Mouse (Mus musculus): ENCODE results near the gene Fgf13.

GRCm38 (mm10) chrX:59402596-59403285 is 165.1 kb downstream of the Fgf13 start:
- TF ChIP-seq CTCF (IDR thresholded peaks at IDR 0.05; ENCODE audit: control insufficient read depth, insufficient read depth, insufficient read length) = no peak
- no peak for TF ChIP-seq MAX (IDR thresholded peaks at IDR 0.05)
- no peak for TF ChIP-seq MYOG (IDR thresholded peaks at IDR 0.05; ENCODE audit: control insufficient read depth, extremely low read depth, insufficient read length)

Data from C2C12 (cell line).